Comparison of ENCODE assay signal across 12 mouse cellular contexts in the genomic region with DNA sequence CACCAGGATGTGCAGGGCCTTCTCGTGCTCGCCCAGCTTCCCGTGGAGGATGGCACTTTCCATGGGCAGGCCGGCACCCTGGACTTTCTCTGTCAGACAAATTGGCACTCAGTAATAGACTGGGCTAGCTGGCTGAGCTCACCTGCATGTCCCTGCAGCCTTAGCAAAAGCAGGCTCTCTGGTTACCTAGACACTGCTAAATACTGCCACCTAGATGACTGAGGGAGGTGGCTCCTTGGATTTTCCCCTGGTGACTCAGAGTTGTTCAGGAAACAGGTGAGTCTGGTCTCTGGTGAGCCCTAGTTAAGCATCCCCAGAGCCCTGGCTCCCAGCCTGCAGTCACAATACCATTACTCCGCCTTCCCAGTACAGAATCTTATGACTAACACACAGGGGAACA. TPM values are rescaled to one million over a fixed set of nuclear protein-coding genes. Genes with fewer than 3 reads are reported as not detected.
A peak's percentile ranks its signal among the peaks of the same experiment; 100 is the strongest.
DNase-seq lines count a peak whose midpoint lies in the region; ATAC-seq lines count a peak whose summit lies in the region.
"Had no signal": no experiment of that assay in that cellular context is flagged by ENCODE, and none has a peak within 500 bp of the region (broad histone marks: within the 10 kb centered on the region; RNA-seq: fewer than 3 reads in every experiment).

No protein-coding gene starts in this region.

- H3K9ac ChIP-seq in kidney, embryonic 14.5 days (ENCODE audit: low read depth, low read length) = no peak overlapping the region
- H3K9ac ChIP-seq in stomach, embryonic 16.5 days (ENCODE audit: low read length) = no peak overlapping the region
- H3K9ac ChIP-seq: heart, embryonic 12.5 days; limb, embryonic 13.5 days had no signal

- ATAC-seq in cerebellum, adult (ENCODE audit: insufficient number of reproducible peaks, low FRiP score, low TSS enrichment) = no peak
- peak; percentile 29; the same call in 1 of the 2 replicates for ATAC-seq in kidney, embryonic 14.5 days (ENCODE audit: low FRiP score, low TSS enrichment)
- ATAC-seq in stomach, embryonic 16.5 days (ENCODE audit: insufficient read depth, low FRiP score) = 0 out of 2 replicates have a peak, but pooled peaks have one; percentile 17

- H3K4me3 ChIP-seq in kidney, embryonic 14.5 days (ENCODE audit: low read length) = no peak overlapping the region
- no peak overlapping the region for H3K4me3 ChIP-seq in stomach, embryonic 16.5 days (replicated peaks; ENCODE audit: low read length)
- H3K4me3 ChIP-seq: heart, embryonic 12.5 days; limb, embryonic 13.5 days; myocyte had no signal

- DNase-seq in cerebellum, postnatal 10 days = peak; percentile 12 to 22
- DNase-seq in kidney, adult 9 months = no peak
- DNase-seq in lung, postnatal 14 days = peak; percentile 16
- DNase-seq in lung, postnatal 25 days (ENCODE audit: low spot score) = no peak
- no peak for DNase-seq in cerebellum, postnatal 25 days

- H3K4me1 ChIP-seq in kidney, embryonic 14.5 days (ENCODE audit: control insufficient read depth, insufficient read depth, low read length) = no peaks in the 10 kb centered on the region
- H3K4me1 ChIP-seq in stomach, embryonic 16.5 days (ENCODE audit: control insufficient read depth, insufficient read depth, low read length) = no peaks in the 10 kb centered on the region
- H3K4me1 ChIP-seq: limb, embryonic 13.5 days had no signal

- H3K27ac ChIP-seq in kidney, embryonic 14.5 days (ENCODE audit: low read depth, low read length) = no peak overlapping the region
- H3K27ac ChIP-seq in stomach, embryonic 16.5 days (ENCODE audit: low read length) = no peak overlapping the region
- H3K27ac ChIP-seq: limb, embryonic 13.5 days had no signal

- H3K4me2 ChIP-seq in kidney, embryonic 14.5 days (replicated peaks; ENCODE audit: low read depth, low read length) = no peak overlapping the region
- H3K4me2 ChIP-seq in stomach, embryonic 16.5 days (ENCODE audit: low read depth, low read length) = no peak overlapping the region
- H3K4me2 ChIP-seq: heart, embryonic 12.5 days; limb, embryonic 13.5 days had no signal

- H3K9me3 ChIP-seq in kidney, embryonic 14.5 days (ENCODE audit: control insufficient read depth, low read length) = no peaks in the 10 kb centered on the region
- H3K9me3 ChIP-seq in stomach, embryonic 16.5 days (replicated peaks; ENCODE audit: control insufficient read depth, low read length) = no peaks in the 10 kb centered on the region
- H3K9me3 ChIP-seq: G1E; heart, embryonic 12.5 days; limb, embryonic 13.5 days had no signal

- no peaks in the 10 kb centered on the region for H3K27me3 ChIP-seq in kidney, embryonic 14.5 days (ENCODE audit: control insufficient read depth, insufficient read depth, low read length)
- H3K27me3 ChIP-seq in stomach, embryonic 16.5 days (ENCODE audit: control insufficient read depth, insufficient read depth, low read length) = no peaks in the 10 kb centered on the region
- H3K27me3 ChIP-seq: heart, embryonic 12.5 days; limb, embryonic 13.5 days had no signal

- peaks cover 45% of the 10 kb centered on the region for H3K36me3 ChIP-seq in kidney, embryonic 14.5 days (ENCODE audit: control insufficient read depth, insufficient read depth, low read length)
- H3K36me3 ChIP-seq in stomach, embryonic 16.5 days (ENCODE audit: control insufficient read depth, insufficient read depth, low read length) = peaks cover 6% of the 10 kb centered on the region; the same call in 1 of the 2 replicates

- WGBS in kidney, embryonic 14.5 days = 93% methylated on average over 5 of the region's 5 CpGs
- 93% methylated on average over 5 of the region's 5 CpGs for WGBS in stomach, embryonic 16.5 days

RNA-seq across cellular contexts. Expression of a gene that starts 46.5 kb away (rescaled TPM):
- 6.7 and 13.6 TPM in 2 replicates for polyA plus RNA-seq in kidney, embryonic 14.5 days (2014; fragmentation: Nextera tagmentation; extraction: Ambion mirVana)
- 9.5 and 10.2 TPM in 2 replicates for polyA plus RNA-seq in stomach, embryonic 16.5 days (2015; fragmentation: Nextera tagmentation; extraction: Ambion mirVana)

RNA-seq across cellular contexts. Expression of a gene that starts 46.6 kb away (rescaled TPM):
- polyA plus RNA-seq in kidney, embryonic 14.5 days (2014; fragmentation: Nextera tagmentation; extraction: Ambion mirVana) = 21.0 and 34.1 TPM in 2 replicates
- polyA plus RNA-seq in stomach, embryonic 16.5 days (2015; fragmentation: Nextera tagmentation; extraction: Ambion mirVana) = 28.9 and 29.1 TPM in 2 replicates

Comparison
In these comparisons a context has a peak if more than half of its experiments do, and no peak if none do; other contexts are left out.
1. DNase-seq: peak in cerebellum, postnatal 10 days (2 of 2) and lung, postnatal 14 days (single experiment); none in kidney, adult 9 months (single experiment), lung, postnatal 25 days (single experiment) and cerebellum, postnatal 25 days (0 of 2).